Mouse (Mus musculus): ENCODE measurements around the gene Fbxl7. TPM values are rescaled to one million over a fixed set of nuclear protein-coding genes. Genes with fewer than 3 reads are reported as not detected.

The Fbxl7 gene
- polyA plus RNA-seq, 1 experiment from 2014 or later, result 14.5 TPM

- WGBS, result 77% methylated on average over 3 of the region's 3 CpGs
- DNase-seq (ENCODE audit: low spot score), result no peak
- no peak overlapping the region for H3K27ac ChIP-seq (replicated peaks)
- no peaks in the 10 kb centered on the region for H3K36me3 ChIP-seq (replicated peaks)
- no peaks in the 10 kb centered on the region for H3K9me3 ChIP-seq
- no peaks in the 10 kb centered on the region for H3K27me3 ChIP-seq (replicated peaks; ENCODE audit: low read depth, poor library complexity, severe bottlenecking)
- H3K4me3 ChIP-seq, result no peak overlapping the region
- H3K4me1 ChIP-seq, result no peaks in the 10 kb centered on the region
These were observed 26.2 kb downstream of the Fbxl7 start for GRCm38 (mm10) chr15:26869197-26869596.

GRCm38 (mm10) chr15:26867521-26867920 lies 27.9 kb downstream of the Fbxl7 start:
- DNase-seq (ENCODE audit: low spot score), result no peak
- WGBS, result 86% methylated on average over 5 of the region's 5 CpGs
- H3K36me3 ChIP-seq (replicated peaks), result no peaks in the 10 kb centered on the region
- no peaks in the 10 kb centered on the region for H3K27me3 ChIP-seq (replicated peaks; ENCODE audit: low read depth, poor library complexity, severe bottlenecking)
- H3K9me3 ChIP-seq, result no peaks in the 10 kb centered on the region
- no peaks in the 10 kb centered on the region for H3K4me1 ChIP-seq
- H3K27ac ChIP-seq (replicated peaks), result no peak overlapping the region
- H3K4me3 ChIP-seq, result no peak overlapping the region

DNA sequence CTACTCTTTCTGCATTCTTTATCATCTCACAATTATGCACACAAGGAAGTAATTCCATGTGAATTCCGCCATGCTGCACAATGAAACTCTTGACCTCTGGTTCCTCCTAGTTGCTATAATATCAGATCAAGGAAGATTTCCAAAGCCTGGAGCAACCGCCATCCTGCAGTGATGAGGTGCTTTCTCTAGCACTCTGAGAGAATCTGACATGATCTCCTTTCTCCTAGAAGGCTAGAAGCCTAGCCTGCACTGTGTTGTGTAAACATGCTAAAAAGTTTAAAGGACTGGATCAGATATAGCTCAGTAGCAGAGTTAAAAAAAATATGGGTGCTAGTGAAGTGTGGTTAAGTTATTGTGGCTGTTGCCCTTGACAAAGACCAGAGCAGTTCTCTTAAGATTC lies 33.2 kb downstream of the Fbxl7 start:
- Histone ChIP-seq H3K4me1 (peaks cover 4% of the 10 kb centered on the region; the same call in 1 of the 2 replicates), H3K27ac (replicated peaks) (no peak overlapping the region), H3K4me3 (no peak overlapping the region), H3K36me3 (replicated peaks) (no peaks in the 10 kb centered on the region), H3K27me3 (replicated peaks; ENCODE audit: low read depth, poor library complexity, severe bottlenecking) (no peaks in the 10 kb centered on the region), H3K9me3 (no peaks in the 10 kb centered on the region)
- WGBS, result 76% methylated on average over 2 of the region's 2 CpGs
- no peak for DNase-seq (ENCODE audit: low spot score)

DNA sequence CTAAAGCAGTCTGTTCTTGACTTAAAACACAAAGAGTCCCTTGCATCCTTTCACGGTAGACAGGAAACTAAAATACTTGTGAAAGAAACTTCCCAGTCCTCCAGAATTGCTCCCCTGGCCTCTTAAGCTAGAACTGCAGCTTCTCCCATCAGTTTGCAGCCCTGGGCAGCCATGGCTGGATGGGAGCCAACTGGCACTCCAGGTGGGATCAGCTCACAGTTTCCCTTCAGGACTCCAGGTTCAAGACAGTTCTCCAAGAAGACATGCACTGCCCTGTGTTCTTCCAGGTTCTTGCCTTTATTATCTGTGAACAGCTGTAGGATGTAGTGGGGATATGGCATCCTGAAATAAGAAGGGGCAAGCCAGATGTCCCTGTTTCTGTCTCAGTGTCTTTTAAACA lies 45.8 kb downstream of the Fbxl7 start:
- Histone ChIP-seq H3K4me3 (no peak overlapping the region), H3K27ac (replicated peaks) (no peak overlapping the region), H3K9me3 (no peaks in the 10 kb centered on the region), H3K4me1 (no peaks in the 10 kb centered on the region), H3K27me3 (replicated peaks; ENCODE audit: low read depth, poor library complexity, severe bottlenecking) (no peaks in the 10 kb centered on the region), H3K36me3 (replicated peaks) (no peaks in the 10 kb centered on the region)
- no peak for DNase-seq (ENCODE audit: low spot score)
- 83% methylated on average over 1 of the region's 1 CpGs for WGBS

- Histone ChIP-seq H3K36me3 (replicated peaks) (no peaks in the 10 kb centered on the region), H3K9me3 (no peaks in the 10 kb centered on the region), H3K27me3 (replicated peaks; ENCODE audit: low read depth, poor library complexity, severe bottlenecking) (no peaks in the 10 kb centered on the region), H3K27ac (replicated peaks) (no peak overlapping the region), H3K4me1 (no peaks in the 10 kb centered on the region), H3K4me3 (no peak overlapping the region)
- 86% methylated on average over 6 of the region's 6 CpGs for WGBS
- no peak for DNase-seq (ENCODE audit: low spot score)
These were observed 53.2 kb downstream of the Fbxl7 start for GRCm38 (mm10) chr15:26842216-26842615.

DNA sequence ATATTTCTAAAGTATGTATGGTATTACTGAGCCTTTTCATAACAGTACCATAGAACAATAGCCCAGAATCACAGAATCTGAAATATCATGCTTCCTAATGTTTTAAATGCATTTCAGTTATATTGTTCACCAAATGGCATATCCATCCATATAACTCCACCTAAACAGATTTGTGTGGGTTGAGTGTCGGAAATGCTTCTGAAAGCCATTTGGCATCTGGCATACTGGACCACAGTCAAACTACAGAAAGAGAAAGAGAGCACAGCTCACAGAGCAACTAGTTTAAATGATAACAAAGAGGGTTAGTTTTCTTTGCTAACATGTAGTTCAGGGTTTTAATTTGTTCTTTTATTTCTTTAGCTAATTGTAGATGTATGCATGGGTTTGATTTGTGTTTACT lies 57.0 kb downstream of the Fbxl7 start:
- H3K4me3 ChIP-seq, result no peak overlapping the region
- DNase-seq (ENCODE audit: low spot score), result no peak
- H3K27me3 ChIP-seq (replicated peaks; ENCODE audit: low read depth, poor library complexity, severe bottlenecking), result no peaks in the 10 kb centered on the region
- no peaks in the 10 kb centered on the region for H3K4me1 ChIP-seq
- WGBS, result 94% methylated on average over 1 of the region's 1 CpGs
- H3K36me3 ChIP-seq (replicated peaks), result no peaks in the 10 kb centered on the region
- no peak overlapping the region for H3K27ac ChIP-seq (replicated peaks)
- H3K9me3 ChIP-seq, result no peaks in the 10 kb centered on the region

- 78% methylated on average over 3 of the region's 3 CpGs for WGBS
These were observed 58.2 kb downstream of the Fbxl7 start for GRCm38 (mm10) chr15:26837200-26837599.

GRCm38 (mm10) chr15:26834415-26834814 lies 61.0 kb downstream of the Fbxl7 start:
- DNase-seq (ENCODE audit: low spot score), result no peak
- no peaks in the 10 kb centered on the region for H3K27me3 ChIP-seq (replicated peaks; ENCODE audit: low read depth, poor library complexity, severe bottlenecking)
- H3K4me1 ChIP-seq, result 0 out of 2 replicates have a peak, but pooled peaks cover 11% of the 10 kb centered on the region
- no peak overlapping the region for H3K27ac ChIP-seq (replicated peaks)
- H3K9me3 ChIP-seq, result no peaks in the 10 kb centered on the region
- H3K4me3 ChIP-seq, result no peak overlapping the region
- H3K36me3 ChIP-seq (replicated peaks), result no peaks in the 10 kb centered on the region
- 92% methylated on average over 5 of the region's 5 CpGs for WGBS

More at GRCm38 (mm10) chr15:26837200-26837599, 58.2 kb downstream of the Fbxl7 start:
- H3K27ac ChIP-seq (replicated peaks), result no peak overlapping the region
- no peak overlapping the region for H3K4me3 ChIP-seq
- no peaks in the 10 kb centered on the region for H3K36me3 ChIP-seq (replicated peaks)
- no peaks in the 10 kb centered on the region for H3K4me1 ChIP-seq
- no peak for DNase-seq (ENCODE audit: low spot score)
- no peaks in the 10 kb centered on the region for H3K9me3 ChIP-seq
- no peaks in the 10 kb centered on the region for H3K27me3 ChIP-seq (replicated peaks; ENCODE audit: low read depth, poor library complexity, severe bottlenecking)

- no peak for DNase-seq (ENCODE audit: low spot score)
- 0 out of 2 replicates have a peak, but pooled peaks cover 11% of the 10 kb centered on the region for H3K4me1 ChIP-seq
- 90% methylated on average over 4 of the region's 4 CpGs for WGBS
These were observed 64.2 kb downstream of the Fbxl7 start for GRCm38 (mm10) chr15:26831141-26831540.

DNA sequence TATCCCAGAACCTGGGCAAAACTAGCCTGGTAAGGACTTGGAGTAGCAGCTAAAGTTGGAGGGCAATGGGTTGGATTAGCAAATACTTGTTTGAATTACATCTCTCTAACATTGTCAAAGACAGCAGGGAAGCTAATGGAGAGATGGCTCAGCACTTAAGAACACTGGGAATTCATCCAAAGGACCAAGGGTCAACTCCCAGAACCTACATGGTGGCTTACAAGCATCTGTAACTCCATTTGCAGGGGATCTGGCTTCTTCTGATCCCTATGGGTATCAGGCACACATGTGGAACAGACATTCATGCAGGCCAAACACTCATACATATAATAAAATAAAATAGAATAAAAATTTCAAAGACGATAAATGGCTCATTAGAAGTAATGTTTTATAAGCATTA lies 78.4 kb downstream of the Fbxl7 start:
- DNase-seq (ENCODE audit: low spot score), result no peak
- 96% methylated on average over 1 of the region's 1 CpGs for WGBS
- Histone ChIP-seq H3K27ac (replicated peaks) (no peak overlapping the region), H3K4me1 (no peaks in the 10 kb centered on the region), H3K27me3 (replicated peaks; ENCODE audit: low read depth, poor library complexity, severe bottlenecking) (no peaks in the 10 kb centered on the region), H3K4me3 (no peak overlapping the region), H3K9me3 (no peaks in the 10 kb centered on the region), H3K36me3 (replicated peaks) (no peaks in the 10 kb centered on the region)

More at GRCm38 (mm10) chr15:26831141-26831540, 64.2 kb downstream of the Fbxl7 start:
- Histone ChIP-seq H3K36me3 (replicated peaks) (no peaks in the 10 kb centered on the region), H3K4me3 (no peak overlapping the region), H3K27me3 (replicated peaks; ENCODE audit: low read depth, poor library complexity, severe bottlenecking) (no peaks in the 10 kb centered on the region), H3K27ac (replicated peaks) (no peak overlapping the region), H3K9me3 (no peaks in the 10 kb centered on the region)

- Histone ChIP-seq H3K36me3 (replicated peaks) (no peaks in the 10 kb centered on the region), H3K9me3 (no peaks in the 10 kb centered on the region), H3K27me3 (replicated peaks; ENCODE audit: low read depth, poor library complexity, severe bottlenecking) (no peaks in the 10 kb centered on the region), H3K27ac (replicated peaks) (no peak overlapping the region), H3K4me3 (no peak overlapping the region), H3K4me1 (no peaks in the 10 kb centered on the region)
- DNase-seq (ENCODE audit: low spot score), result no peak
- 91% methylated on average over 3 of the region's 3 CpGs for WGBS
These were observed 82.5 kb downstream of the Fbxl7 start for GRCm38 (mm10) chr15:26812856-26813255.

- 87% methylated on average over 3 of the region's 3 CpGs for WGBS
- Histone ChIP-seq H3K9me3 (no peaks in the 10 kb centered on the region), H3K36me3 (replicated peaks) (no peaks in the 10 kb centered on the region), H3K4me3 (no peak overlapping the region), H3K27me3 (replicated peaks; ENCODE audit: low read depth, poor library complexity, severe bottlenecking) (no peaks in the 10 kb centered on the region), H3K27ac (replicated peaks) (no peak overlapping the region), H3K4me1 (no peaks in the 10 kb centered on the region)
- DNase-seq (ENCODE audit: low spot score), result no peak
These were observed 85.8 kb downstream of the Fbxl7 start for GRCm38 (mm10) chr15:26809569-26809968.

- no peak overlapping the region for H3K4me3 ChIP-seq
- H3K27me3 ChIP-seq (replicated peaks; ENCODE audit: low read depth, poor library complexity, severe bottlenecking), result no peaks in the 10 kb centered on the region
- H3K36me3 ChIP-seq (replicated peaks), result no peaks in the 10 kb centered on the region
- 55% methylated on average over 5 of the region's 5 CpGs for WGBS
- no peaks in the 10 kb centered on the region for H3K9me3 ChIP-seq
- DNase-seq (ENCODE audit: low spot score), result peak; percentile 21
- no peak overlapping the region for H3K27ac ChIP-seq (replicated peaks)
- H3K4me1 ChIP-seq, result peaks cover 5% of the 10 kb centered on the region; the same call in 1 of the 2 replicates
These were observed 91.3 kb downstream of the Fbxl7 start for GRCm38 (mm10) chr15:26804046-26804445.

Data from embryonic facial prominence, embryonic 10.5 days (tissue).